Mouse (Mus musculus) lung, postnatal 4 days (tissue): ENCODE measurements around the gene Htt.

Source experiments
- DNase-seq, 2 experiments: peaks; one replicate each; pipeline ENCODE4 v3.0.0; 2021

Gene Htt

GRCm38 (mm10) chr5:34931516-34932457 is 170.2 kb downstream of the Htt start:
- peak; percentile 38 to 57 for DNase-seq

- DNase-seq: peak; percentile 30 to 51
Measured at GRCm38 (mm10) chr5:34932458-34932806, 170.9 kb downstream of the Htt start.

- DNase-seq: no peak
Measured at GRCm38 (mm10) chr5:34933461-34933860, 171.9 kb downstream of the Htt start.

- DNase-seq: no peak
Measured at GRCm38 (mm10) chr5:34941710-34942470, 180.3 kb downstream of the Htt start.

- DNase-seq: no peak
Measured at GRCm38 (mm10) chr5:34943428-34943827, 181.9 kb downstream of the Htt start.

DNA sequence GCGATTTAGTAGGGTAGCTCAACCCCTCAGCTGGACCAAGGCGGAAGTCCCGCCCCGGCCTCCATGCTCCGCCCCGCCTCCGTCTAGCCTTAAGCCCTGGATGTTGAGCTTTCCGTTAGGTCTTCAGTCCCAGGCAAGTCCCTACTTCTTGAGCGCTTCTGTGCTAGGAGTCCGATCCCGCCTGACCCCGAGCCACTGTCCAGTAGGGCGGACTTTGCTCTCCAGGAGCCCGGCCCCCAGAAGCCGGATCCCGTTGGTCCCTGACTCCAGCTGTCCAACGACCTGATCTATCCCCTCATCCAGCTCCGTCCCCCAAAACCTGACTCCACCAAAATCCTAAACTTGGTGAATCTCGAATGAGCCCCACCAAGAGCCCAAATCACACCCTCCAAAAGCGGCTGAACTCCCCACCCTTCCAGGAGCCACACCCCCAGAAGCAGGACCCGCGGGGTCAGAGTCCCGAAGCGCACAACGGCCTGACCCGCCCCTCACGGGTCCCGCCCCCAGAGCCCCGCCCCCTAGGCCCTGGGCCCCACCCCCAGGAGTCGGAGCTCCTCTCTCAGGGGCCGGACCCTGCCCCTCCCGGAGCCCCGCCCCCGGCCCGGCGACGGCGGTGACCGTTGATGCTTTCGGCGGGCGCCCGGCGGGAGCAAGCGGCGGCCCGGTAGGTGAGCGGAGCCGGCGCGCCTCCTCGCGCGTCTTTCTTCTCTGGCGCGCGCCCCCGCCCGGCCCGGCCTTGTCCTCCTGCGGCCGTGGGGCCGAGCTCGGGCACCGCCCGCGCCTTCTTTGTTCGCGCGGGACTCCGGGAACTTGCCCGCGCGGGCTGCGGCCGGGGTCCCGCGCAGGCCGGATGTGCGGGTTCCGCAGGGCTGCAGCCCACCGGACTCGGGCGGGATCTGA is 187.6 kb downstream of the Htt start, which contains the start of gene Rgs12:
Rgs12 (plus strand) TSS at position 585 of the 900 bp plus-strand sequence.
- peak; percentile 89 to 93 for DNase-seq

DNA sequence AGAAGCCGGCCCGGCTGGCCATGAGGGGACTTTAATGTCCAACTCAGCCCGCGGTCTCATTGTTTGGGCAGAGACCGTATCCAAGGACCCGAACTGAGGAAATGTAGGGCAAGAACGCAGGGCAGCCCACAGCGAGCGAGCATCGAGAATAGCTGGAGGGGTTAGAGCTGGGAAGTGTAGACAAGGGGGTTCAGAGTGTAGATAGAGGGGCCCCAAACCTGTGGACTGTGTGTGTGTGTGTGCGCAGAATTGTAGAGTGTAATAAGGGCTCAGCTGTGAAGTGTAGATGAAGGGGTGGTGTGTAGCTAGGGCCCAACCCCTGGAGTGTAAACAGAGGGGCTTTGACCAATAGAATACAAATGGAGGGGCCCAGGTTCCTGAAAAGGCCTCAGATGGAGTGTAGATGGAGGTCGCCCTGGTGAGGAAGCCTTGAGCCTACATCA is 188.2 kb downstream of the Htt start:
- DNase-seq: no peak

- DNase-seq: no peak
Measured at GRCm38 (mm10) chr5:34950486-34951160, 189.1 kb downstream of the Htt start.

- DNase-seq: peak in 1 of 2 experiments; percentile 50
Measured at GRCm38 (mm10) chr5:34951161-34951834, 189.8 kb downstream of the Htt start.

DNA sequence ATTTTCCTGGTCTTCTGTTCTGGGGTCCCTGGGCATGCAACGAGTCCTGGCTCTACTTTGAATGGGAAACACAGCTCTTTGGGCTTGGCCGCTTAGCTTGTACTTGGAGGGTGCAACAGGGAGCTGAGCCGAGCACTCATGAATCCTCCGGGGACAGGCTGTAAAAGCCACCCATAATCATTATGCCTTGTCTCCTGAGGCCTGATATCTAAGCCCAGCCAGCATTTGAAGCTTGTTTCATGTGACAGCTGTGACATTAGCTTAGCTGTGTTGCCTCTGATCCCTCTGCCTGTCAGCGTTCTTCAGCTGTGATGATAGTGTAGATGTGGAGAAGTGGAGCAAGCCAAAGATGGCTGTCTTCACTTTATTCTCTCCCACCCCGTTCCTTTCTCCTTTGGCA is 193.0 kb downstream of the Htt start:
- no peak for DNase-seq

- DNase-seq: peak; percentile 41 to 60
Measured at GRCm38 (mm10) chr5:34955630-34956029, 194.1 kb downstream of the Htt start.

DNA sequence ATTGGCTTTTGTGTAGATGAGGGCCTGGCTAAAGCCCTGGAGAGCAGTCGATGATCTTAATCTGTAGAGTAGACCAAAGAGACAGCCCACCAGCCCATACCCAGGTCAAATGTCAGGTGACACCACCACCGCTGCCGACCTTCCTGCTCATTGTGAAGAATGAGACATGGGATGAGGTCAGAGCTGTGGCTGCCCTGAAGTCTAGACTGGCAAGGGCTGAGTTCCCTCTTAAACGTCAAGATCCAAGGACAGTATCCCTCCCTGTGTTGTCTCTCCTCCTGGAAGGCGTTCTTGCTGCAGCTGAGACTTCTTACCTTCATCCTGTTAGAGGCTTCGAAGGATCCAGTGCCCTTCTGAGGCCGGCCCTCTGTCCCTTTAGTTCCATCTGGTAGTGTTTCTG is 194.6 kb downstream of the Htt start:
- DNase-seq: no peak

DNA sequence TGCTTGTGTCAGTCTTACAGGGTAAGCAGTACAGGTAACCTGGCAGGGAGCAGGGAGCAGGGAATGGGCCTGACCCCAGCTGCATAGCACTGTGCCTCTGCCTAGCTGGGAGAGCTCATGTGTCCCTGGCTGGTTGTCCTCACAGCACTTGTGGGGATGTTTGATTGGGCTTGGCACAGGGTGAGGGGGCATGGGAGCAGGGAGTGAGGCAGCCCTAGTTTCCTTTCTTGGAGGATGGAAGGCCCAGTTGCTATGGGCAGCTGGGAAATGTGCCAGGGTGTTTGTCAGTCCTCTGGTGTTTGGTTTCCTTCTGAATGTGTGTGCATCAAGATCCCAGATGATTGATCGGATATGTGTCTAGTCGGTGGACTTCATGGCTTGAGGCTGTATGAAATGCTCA is 195.5 kb downstream of the Htt start:
- DNase-seq: peak; percentile 58 to 77

- no peak for DNase-seq
Measured at GRCm38 (mm10) chr5:34960021-34960420, 198.5 kb downstream of the Htt start.
